7 mouse cellular contexts compared by ENCODE assay signal in the genomic region with DNA sequence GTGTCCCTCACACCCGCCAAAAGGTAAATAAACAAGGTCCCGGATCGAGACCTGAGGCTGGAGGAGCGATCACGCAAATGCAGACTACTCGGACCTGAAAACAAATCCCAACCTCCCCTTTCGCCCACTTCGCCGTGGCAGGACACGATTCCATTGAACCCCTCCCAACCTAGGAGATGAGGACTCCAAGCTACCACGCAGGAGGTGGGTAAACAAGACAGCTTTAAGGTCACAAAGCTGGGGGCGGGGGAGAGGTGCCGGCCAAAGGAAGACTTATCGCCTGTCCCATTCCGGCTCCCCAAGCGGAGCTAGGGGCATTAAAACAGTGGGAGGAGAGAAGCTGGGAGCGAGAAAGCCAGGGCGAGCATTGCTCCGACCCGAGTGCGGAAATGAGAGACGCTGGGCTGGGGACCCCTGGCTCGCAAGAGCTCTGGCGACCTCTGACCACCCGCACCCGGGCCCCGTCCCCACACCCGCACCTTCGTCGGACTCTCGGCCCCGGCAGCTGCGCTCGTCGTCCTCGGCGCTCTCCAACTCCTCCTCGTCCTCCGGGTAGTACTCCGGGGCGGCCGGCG. TPM values are rescaled to one million over a fixed set of nuclear protein-coding genes. Genes with fewer than 3 reads are reported as not detected.
DNase-seq lines count a peak whose midpoint lies in the region; ATAC-seq and TF ChIP-seq lines count a peak whose summit lies in the region.

No protein-coding gene starts in this region.

- H3K27me3 ChIP-seq in CH12.LX (replicated peaks) = no peaks in the 10 kb centered on the region
- no peaks in the 10 kb centered on the region for H3K27me3 ChIP-seq in forebrain, postnatal 0 days (ENCODE audit: insufficient read depth, low read length)
- no peaks in the 10 kb centered on the region for H3K27me3 ChIP-seq in intestine, embryonic 14.5 days (replicated peaks; ENCODE audit: control insufficient read depth, insufficient read depth, low read length)
- H3K27me3 ChIP-seq in liver, postnatal 0 days (ENCODE audit: insufficient read depth, low read length) = no peaks in the 10 kb centered on the region

- no peak; the same call in 1 of the 2 replicates for ATAC-seq in forebrain, postnatal 0 days
- ATAC-seq in intestine, embryonic 14.5 days (replicated peaks; ENCODE audit: low FRiP score, low TSS enrichment, low read depth) = peak; percentile 2
- peak; percentile 3; the same call in 1 of the 2 replicates for ATAC-seq in liver, postnatal 0 days

- peaks cover 0 to 16% of the 10 kb centered on the region in 2 experiments; a peak in 2 of 4 replicates for H3K4me1 ChIP-seq in CH12.LX (ENCODE audit: control insufficient read depth in 1 of 2, insufficient read depth in 2 of 2)
- 0 out of 2 replicates have a peak, but pooled peaks cover 3% of the 10 kb centered on the region for H3K4me1 ChIP-seq in forebrain, postnatal 0 days (ENCODE audit: insufficient read depth)
- peaks cover 4% of the 10 kb centered on the region; the same call in 1 of the 2 replicates for H3K4me1 ChIP-seq in intestine, embryonic 14.5 days (replicated peaks; ENCODE audit: control insufficient read depth, insufficient read depth, low read length)
- H3K4me1 ChIP-seq in liver, postnatal 0 days (ENCODE audit: insufficient read depth) = peaks cover 17% of the 10 kb centered on the region
- H3K4me1 ChIP-seq in olfactory bulb, adult 2 months (ENCODE audit: control insufficient read depth, insufficient read depth, low read length) = no peaks in the 10 kb centered on the region

- peaks cover 24 to 34% of the 10 kb centered on the region in 2 experiments for H3K36me3 ChIP-seq in CH12.LX (replicated peaks in 1 of 2; ENCODE audit: control insufficient read depth in 1 of 2, insufficient read depth in 1 of 2, low read length in 1 of 2)
- peaks cover 17% of the 10 kb centered on the region for H3K36me3 ChIP-seq in forebrain, postnatal 0 days (ENCODE audit: insufficient read depth)
- H3K36me3 ChIP-seq in intestine, embryonic 14.5 days (ENCODE audit: control insufficient read depth, insufficient read depth, low read length) = peaks cover 34% of the 10 kb centered on the region
- H3K36me3 ChIP-seq in liver, postnatal 0 days (replicated peaks; ENCODE audit: insufficient read depth, low read length) = peaks cover 23% of the 10 kb centered on the region

- dilution Hi-C loops in CH12.LX (cut with MboI; ENCODE audit: extremely low pct_ligation_motif_present, extremely low pct_unique_long_range_greater_than_20kb, low sequenced_read_pairs) = no loop called here

- no peaks in the 10 kb centered on the region for H3K9me3 ChIP-seq in CH12.LX (replicated peaks; ENCODE audit: low read length)
- no peaks in the 10 kb centered on the region for H3K9me3 ChIP-seq in forebrain, postnatal 0 days (ENCODE audit: low read length)
- no peaks in the 10 kb centered on the region for H3K9me3 ChIP-seq in intestine, embryonic 14.5 days (ENCODE audit: control insufficient read depth, low read length)
- no peaks in the 10 kb centered on the region for H3K9me3 ChIP-seq in liver, postnatal 0 days (ENCODE audit: low read length)

- in situ Hi-C loops in CH12.LX (cut with MboI; ENCODE audit: low pct_ligation_motif_present, low pct_unique_long_range_greater_than_20kb, low sequenced_read_pairs) = loop anchor here (5.0 to 10.0 kb wide), 2 partner anchors 170 to 377 kb away; partner anchors contain the start of gene Pebp1

- TF ChIP-seq CTCF in CH12.LX (conservative IDR thresholded peaks at IDR 0.05 in 1 of 2, IDR thresholded peaks at IDR 0.05 in 1 of 2; ENCODE audit: low read depth in 2 of 2, low read length in 2 of 2) = no peak
- TF ChIP-seq CTCF in forebrain, postnatal 0 days (IDR thresholded peaks at IDR 0.05; ENCODE audit: low read depth) = no peak
- TF ChIP-seq CTCF in liver, postnatal 0 days (IDR thresholded peaks at IDR 0.05; ENCODE audit: low read depth) = no peak
- TF ChIP-seq CTCF in olfactory bulb, adult 2 months (IDR thresholded peaks at IDR 0.05; ENCODE audit: insufficient read depth, low read depth, low read length) = no peak

- H3K9ac ChIP-seq in CH12.LX (ENCODE audit: insufficient read depth, low read depth) = peak overlapping the region; percentile 91
- H3K9ac ChIP-seq in forebrain, postnatal 0 days = peak overlapping the region; percentile 76
- peak overlapping the region; percentile 86 for H3K9ac ChIP-seq in intestine, embryonic 14.5 days (ENCODE audit: low read length)
- H3K9ac ChIP-seq in liver, postnatal 0 days (replicated peaks) = peak overlapping the region; percentile 96

- no peak for TF ChIP-seq RAD21 in CH12.LX (IDR thresholded peaks at IDR 0.05; ENCODE audit: low read depth, low read length)

- no peak for TF ChIP-seq POLR2A in CH12.LX (IDR thresholded peaks at IDR 0.05; ENCODE audit: low read depth, low read length)
- TF ChIP-seq POLR2A in olfactory bulb, adult 2 months (IDR thresholded peaks at IDR 0.05; ENCODE audit: insufficient read depth, low read depth, low read length) = no peak

- H3K4me3 ChIP-seq in CH12.LX (replicated peaks in 1 of 3; ENCODE audit: low read depth in 2 of 3, low read length in 2 of 3, poor library complexity in 1 of 3) = peak overlapping the region; percentile 91 to 98 (median 95)
- H3K4me3 ChIP-seq in forebrain, postnatal 0 days (ENCODE audit: low read depth, low read length) = peak overlapping the region; percentile 99
- H3K4me3 ChIP-seq in intestine, embryonic 14.5 days (ENCODE audit: low read depth, low read length) = peak overlapping the region; percentile 80
- H3K4me3 ChIP-seq in liver, postnatal 0 days (ENCODE audit: low read depth, low read length) = peak overlapping the region; percentile 91
- peak overlapping the region; percentile 56 for H3K4me3 ChIP-seq in olfactory bulb, adult 2 months (ENCODE audit: insufficient read depth, low read depth, low read length)

- H3K27ac ChIP-seq in CH12.LX (ENCODE audit: insufficient read depth, low read depth) = peak overlapping the region; percentile 17; the same call in 1 of the 2 replicates
- peak overlapping the region; percentile 86 for H3K27ac ChIP-seq in forebrain, postnatal 0 days (ENCODE audit: low read depth, low read length)
- H3K27ac ChIP-seq in intestine, embryonic 14.5 days (ENCODE audit: low read depth) = peak overlapping the region; percentile 87
- H3K27ac ChIP-seq in liver, postnatal 0 days (ENCODE audit: low read depth) = peak overlapping the region; percentile 97
- H3K27ac ChIP-seq in olfactory bulb, adult 2 months (ENCODE audit: insufficient read depth, low read depth, low read length) = peak overlapping the region; percentile 27; the same call in 1 of the 2 replicates

- under 1% methylated on average over 32 of the region's 43 CpGs for WGBS in forebrain, postnatal 0 days
- WGBS in intestine, embryonic 14.5 days = 0% methylated on average over 43 of the region's 43 CpGs
- WGBS in liver, postnatal 0 days (ENCODE audit: insufficient replicate concordance) = under 1% methylated on average over 43 of the region's 43 CpGs
- 1% methylated on average over 43 of the region's 43 CpGs for WGBS in olfactory bulb, adult 2 months

- TF ChIP-seq EP300 in CH12.LX (IDR thresholded peaks at IDR 0.05; ENCODE audit: low read length) = no peak
- TF ChIP-seq EP300 in liver, postnatal 0 days (IDR thresholded peaks at IDR 0.05; ENCODE audit: low read depth) = no peak

- peaks cover 17% of the 10 kb centered on the region for H3K79me2 ChIP-seq in CH12.LX (replicated peaks; ENCODE audit: control insufficient read depth, extremely low read depth, insufficient read depth, poor library complexity, severe bottlenecking)

- peak overlapping the region; percentile 18 for H3K4me2 ChIP-seq in CH12.LX (ENCODE audit: insufficient read depth, low read depth, poor library complexity, severe bottlenecking)
- H3K4me2 ChIP-seq in forebrain, postnatal 0 days (ENCODE audit: low read depth) = peak overlapping the region; percentile 94
- peak overlapping the region; percentile 95 for H3K4me2 ChIP-seq in intestine, embryonic 14.5 days (ENCODE audit: low read length)
- H3K4me2 ChIP-seq in liver, postnatal 0 days (ENCODE audit: low read depth, low read length) = peak overlapping the region; percentile 82

- DNase-seq in 3134 (ENCODE audit: extremely low read depth, insufficient read length, low spot score) (peak; percentile 59), CH12.LX (ENCODE audit: extremely low read depth) (no peak)
- peak; percentile 53 to 59 for DNase-seq in cerebellum, adult 18-20 months
- DNase-seq in forebrain, postnatal 0 days = peak; percentile 16
- peak; percentile 83 for DNase-seq in intestine, embryonic 14.5 days (ENCODE audit: low spot score)
- peak; percentile 62 for DNase-seq in liver, postnatal 0 days

TF ChIP-seq in CH12.LX, 34 proteins besides CTCF, POLR2A, EP300 and RAD21:
- TF ChIP-seq ELF1 (IDR thresholded peaks at IDR 0.05; ENCODE audit: low read depth, low read length) (no peak), UBTF (IDR thresholded peaks at IDR 0.05; ENCODE audit: low read depth, low read length) (0 out of 2 replicates have a peak, but pooled peaks have one; percentile 60)

RNA-seq across cellular contexts. Expression of gene Suds3, which starts 0.6 kb away (rescaled TPM):
- total RNA-seq in CH12.LX (2012; rRNA removed) (54.2 and 64.9 TPM in 2 replicates), CH12.LX (2014; rRNA removed) (68.1 and 70.9 TPM in 2 replicates)
- polyA plus RNA-seq in CH12.LX (2012; ENCODE audit: insufficient read length, low read depth) = 103 and 134 TPM in 2 replicates
- 83.5 and 95.9 TPM in 2 replicates for total RNA-seq in forebrain, postnatal 0 days (2014; rRNA removed)
- polyA plus RNA-seq in forebrain, postnatal 0 days (2015; fragmentation: Nextera tagmentation; extraction: Ambion mirVana) = 75.9 and 76.4 TPM in 2 replicates
- polyA plus RNA-seq in intestine, embryonic 14.5 days (2014; fragmentation: Nextera tagmentation; extraction: Ambion mirVana) = 42.0 and 44.1 TPM in 2 replicates
- 30.5 and 33.4 TPM in 2 replicates for polyA plus RNA-seq in liver, postnatal 0 days (2015; fragmentation: Nextera tagmentation; extraction: Ambion mirVana)
- 131 TPM in 1 of 2 replicates, not detected in the other for polyA plus RNA-seq in olfactory bulb, adult 2 months (2012; ENCODE audit: insufficient read depth, insufficient read length, low replicate concordance, missing spikeins)

RNA-seq across cellular contexts. Expression of gene Taok3, which starts 4.6 kb away (rescaled TPM):
- total RNA-seq in CH12.LX (2012; rRNA removed) = 17.4 and 18.6 TPM in 2 replicates
- 7.2 and 8.3 TPM in 2 replicates for total RNA-seq in CH12.LX (2014; rRNA removed)
- polyA plus RNA-seq in CH12.LX (2012; ENCODE audit: insufficient read length, low read depth) = 34.6 and 35.0 TPM in 2 replicates
- 37.2 TPM in 2 replicates for total RNA-seq in forebrain, postnatal 0 days (2014; rRNA removed)
- 40.8 and 57.6 TPM in 2 replicates for polyA plus RNA-seq in forebrain, postnatal 0 days (2015; fragmentation: Nextera tagmentation; extraction: Ambion mirVana)
- polyA plus RNA-seq in intestine, embryonic 14.5 days (2014; fragmentation: Nextera tagmentation; extraction: Ambion mirVana) = 32.7 and 37.7 TPM in 2 replicates
- 40.5 and 41.9 TPM in 2 replicates for polyA plus RNA-seq in liver, postnatal 0 days (2015; fragmentation: Nextera tagmentation; extraction: Ambion mirVana)
- polyA plus RNA-seq in olfactory bulb, adult 2 months (2012; ENCODE audit: insufficient read depth, insufficient read length, low replicate concordance, missing spikeins) = 107 TPM in 1 of 2 replicates, not detected in the other

Comparison
In these comparisons a context has a peak if more than half of its experiments do, and no peak if none do; other contexts are left out.
1. H3K27ac ChIP-seq: peak in every context shown above with its lines; median percentile 97 in liver, postnatal 0 days; 87 in intestine, embryonic 14.5 days; 86 in forebrain, postnatal 0 days; 27 in olfactory bulb, adult 2 months; 17 in CH12.LX.
2. H3K4me2 ChIP-seq: peak in every context shown above with its lines; median percentile 95 in intestine, embryonic 14.5 days; 94 in forebrain, postnatal 0 days; 82 in liver, postnatal 0 days; 18 in CH12.LX.